23 mouse cellular contexts compared by ENCODE assay signal in genomic region chr4:133825731-133826130, GRCm38 (mm10).
DNase-seq lines count a peak whose midpoint lies in the region; ATAC-seq and TF ChIP-seq lines count a peak whose summit lies in the region.
"Had no signal": no experiment of that assay in that cellular context is flagged by ENCODE, and none has a peak within 500 bp of the region (broad histone marks: within the 10 kb centered on the region; RNA-seq: fewer than 3 reads in every experiment).

No protein-coding gene starts in this region.

- no peak for TF ChIP-seq CTCF in gastrocnemius, adult 2 months (IDR thresholded peaks at IDR 0.05)

- H3K36me3 ChIP-seq in kidney, embryonic 15.5 days, result no peaks in the 10 kb centered on the region
- H3K36me3 ChIP-seq: embryonic facial prominence, embryonic 12.5 days; heart, embryonic 10.5 days; hindbrain, embryonic 10.5 days; limb, embryonic 13.5 days; liver, embryonic 15.5 days; midbrain, embryonic 12.5 days; neural tube, embryonic 13.5 days had no signal

- H3K4me2 ChIP-seq in kidney, embryonic 15.5 days, result no peak overlapping the region
- H3K4me2 ChIP-seq: embryonic facial prominence, embryonic 12.5 days; limb, embryonic 13.5 days; liver, embryonic 15.5 days; midbrain, embryonic 12.5 days; neural tube, embryonic 13.5 days had no signal

- H3K27ac ChIP-seq in gastrocnemius, adult 2 months, result peak overlapping the region; percentile 64
- H3K27ac ChIP-seq in kidney, embryonic 15.5 days, result no peak overlapping the region
- H3K27ac ChIP-seq: embryonic facial prominence, embryonic 12.5 days; heart, embryonic 10.5 days; hindbrain, embryonic 10.5 days; hindbrain, postnatal 0 days; kidney, postnatal 0 days; limb, embryonic 13.5 days; liver, embryonic 15.5 days; midbrain, embryonic 12.5 days; neural tube, embryonic 13.5 days had no signal

- no peak overlapping the region for H3K9ac ChIP-seq in kidney, embryonic 15.5 days
- H3K9ac ChIP-seq: embryonic facial prominence, embryonic 12.5 days; limb, embryonic 13.5 days; liver, embryonic 15.5 days; midbrain, embryonic 12.5 days; neural tube, embryonic 13.5 days had no signal

- H3K27me3 ChIP-seq in kidney, embryonic 15.5 days, result peaks cover 19% of the 10 kb centered on the region
- H3K27me3 ChIP-seq: embryonic facial prominence, embryonic 12.5 days had no signal

- peak; percentile 51 for DNase-seq in gastrocnemius, adult 2 months
- no peak for DNase-seq in gastrocnemius, postnatal 25 days
- DNase-seq in kidney, postnatal 36 days, result peak; percentile 48 to 66
- peak; percentile 5 for DNase-seq in MN1 (ENCODE audit: low spot score)
- peak; percentile 41 for DNase-seq in induced T-regulatory cell, adult 2 months (ENCODE audit: low read depth)
- no peak for DNase-seq in spleen, postnatal 36 days (ENCODE audit: low spot score in 2 of 2)
- DNase-seq: adrenal gland, postnatal 14 days; B cell, adult 2 months; cerebellum, adult 9-11 months; right cerebral cortex, adult 18-20 months; thymus, postnatal 36 days had no signal

- H3K9me3 ChIP-seq in kidney, embryonic 15.5 days (replicated peaks), result no peaks in the 10 kb centered on the region
- H3K9me3 ChIP-seq: embryonic facial prominence, embryonic 12.5 days; heart, embryonic 10.5 days; hindbrain, embryonic 10.5 days; limb, embryonic 13.5 days; liver, embryonic 15.5 days; midbrain, embryonic 12.5 days; neural tube, embryonic 13.5 days had no signal

- H3K4me3 ChIP-seq in gastrocnemius, adult 2 months, result peak overlapping the region; percentile 45
- no peak overlapping the region for H3K4me3 ChIP-seq in kidney, embryonic 15.5 days (replicated peaks)
- H3K4me3 ChIP-seq: embryonic facial prominence, embryonic 12.5 days; heart, embryonic 10.5 days; hindbrain, embryonic 10.5 days; limb, embryonic 13.5 days; liver, embryonic 15.5 days; midbrain, embryonic 12.5 days; neural tube, embryonic 13.5 days had no signal

- intact Hi-C loops in gastrocnemius, adult 2 months (cut with DNase I), result loop anchor here (5.0 kb wide), 1 partner anchor 233 kb away; no protein-coding TSS in a partner anchor

- no peak for ATAC-seq in kidney, embryonic 15.5 days (replicated peaks; ENCODE audit: low FRiP score)
- ATAC-seq: forebrain, embryonic 16.5 days; hindbrain, postnatal 0 days; lung, postnatal 0 days had no signal

- peaks cover 27% of the 10 kb centered on the region for H3K4me1 ChIP-seq in kidney, embryonic 15.5 days

- 32% methylated on average over 3 of the region's 3 CpGs for WGBS in kidney, embryonic 15.5 days

Comparison
In these comparisons a context has a peak if more than half of its experiments do, and no peak if none do; other contexts are left out.
1. DNase-seq: peak in gastrocnemius, adult 2 months (single experiment), kidney, postnatal 36 days (2 of 2), MN1 (single experiment) and induced T-regulatory cell, adult 2 months (single experiment); none in gastrocnemius, postnatal 25 days (single experiment) and spleen, postnatal 36 days (0 of 2).